Mouse (Mus musculus) layer of hippocampus, adult 2 months (tissue): ENCODE data around the gene Hjurp. TPM values are rescaled to one million over a fixed set of nuclear protein-coding genes. Genes with fewer than 3 reads are reported as not detected.
A peak's percentile ranks its signal among the peaks of the same experiment; 100 is the strongest.

ENCODE experiments used
- DNase-seq, 2 experiments: peaks; one replicate each; pipeline ENCODE4 v3.0.0; 2022; ENCODE audit warnings: low spot score in 2 of 2
- H3K27ac ChIP-seq: fragments of 200-600 bp; 2 replicates; pipeline ENCODE4 v1.8.1; 2022
- H3K4me3 ChIP-seq: fragments of 200-600 bp; 2 replicates; pipeline ENCODE4 v1.8.1; 2022; ENCODE audit warnings: mild to moderate bottlenecking
- CTCF ChIP-seq: fragments of 200-600 bp; conservative IDR thresholded peaks from 2 replicates; pipeline ENCODE4 v1.8.1; 2022; ENCODE audit warnings: antibody characterized with exemption, mild to moderate bottlenecking, moderate library complexity
- long read RNA-seq, 2 experiments: library from polyadenylated mRNA; stranded (forward); transcript quantifications; one replicate each; pipeline ENCODE4 v2.0.0; 2021; ENCODE audit warnings: borderline mapping rate in 2 of 2
- total RNA-seq, 2 experiments: library from RNA; stranded (reverse); gene quantifications; 2 replicates each; pipeline ENCODE4 v1.2.3; 2021

Hjurp gene
- total RNA-seq = 10 to 100 TPM; 31.9 to 35.3 TPM
- long read RNA-seq, experiment 1, full-length matches to known transcripts = 1 of 8 reads
- long read RNA-seq, experiment 1, partial matches to known transcripts = 0 of 8 reads
- long read RNA-seq, experiment 1, other reads (novel, unspliced or antisense) = 7 of 8 reads
- long read RNA-seq, experiment 2, full-length matches to known transcripts = 2 of 9 reads
- long read RNA-seq, experiment 2, partial matches to known transcripts = 1 of 9 reads
- long read RNA-seq, experiment 2, other reads (novel, unspliced or antisense) = 6 of 9 reads

GRCm38 (mm10) chr1:88277098-88277817 lies at the start of gene Hjurp, which contains the start of gene Trpm8:
Gene Hjurp (minus strand): TSS chr1:88277633.
Gene Trpm8 (plus strand): TSS chr1:88277661.
- DNase-seq = peak; percentile 100
- TF ChIP-seq CTCF = peak; percentile 95
- peak within 1 kb of the TSS; percentile 57 for H3K4me3 ChIP-seq
- peak within 1 kb of the TSS; percentile 23 for H3K27ac ChIP-seq

- no peak for TF ChIP-seq CTCF
- Histone ChIP-seq H3K4me3 (no peak overlapping the region), H3K27ac (no peak overlapping the region)
- DNase-seq = no peak
These were observed 45.7 kb upstream of the Hjurp start for GRCm38 (mm10) chr1:88323101-88323500.

- no peak overlapping the region for H3K27ac ChIP-seq
These were observed 44.7 kb upstream of the Hjurp start for GRCm38 (mm10) chr1:88322146-88322545.

GRCm38 (mm10) chr1:88320821-88321395 lies 43.5 kb upstream of the Hjurp start:
- Histone ChIP-seq H3K4me3 (no peak overlapping the region), H3K27ac (no peak overlapping the region)
- DNase-seq = no peak
- no peak for TF ChIP-seq CTCF

More at GRCm38 (mm10) chr1:88322146-88322545, 44.7 kb upstream of the Hjurp start:
- H3K4me3 ChIP-seq = no peak overlapping the region
- no peak for TF ChIP-seq CTCF
- no peak for DNase-seq

GRCm38 (mm10) chr1:88318531-88319060 lies 41.2 kb upstream of the Hjurp start:
- peak in 1 of 2 experiments; percentile 72 for DNase-seq

GRCm38 (mm10) chr1:88317279-88317678 lies 39.8 kb upstream of the Hjurp start:
- no peak for DNase-seq
- Histone ChIP-seq H3K4me3 (no peak overlapping the region), H3K27ac (no peak overlapping the region)
- TF ChIP-seq CTCF = no peak

More at GRCm38 (mm10) chr1:88318531-88319060, 41.2 kb upstream of the Hjurp start:
- Histone ChIP-seq H3K27ac (no peak overlapping the region), H3K4me3 (no peak overlapping the region)
- TF ChIP-seq CTCF = peak; percentile 79

- H3K4me3 ChIP-seq = no peak overlapping the region
- no peak overlapping the region for H3K27ac ChIP-seq
- DNase-seq = no peak
- TF ChIP-seq CTCF = no peak
These were observed 32.9 kb upstream of the Hjurp start for GRCm38 (mm10) chr1:88310349-88310748.

GRCm38 (mm10) chr1:88309905-88310304 lies 32.5 kb upstream of the Hjurp start:
- TF ChIP-seq CTCF = no peak
- DNase-seq = no peak
- Histone ChIP-seq H3K27ac (no peak overlapping the region), H3K4me3 (no peak overlapping the region)

GRCm38 (mm10) chr1:88309020-88309419 lies 31.6 kb upstream of the Hjurp start:
- DNase-seq = no peak
- TF ChIP-seq CTCF = no peak

GRCm38 (mm10) chr1:88307180-88307579 lies 29.7 kb upstream of the Hjurp start:
- no peak overlapping the region for H3K4me3 ChIP-seq
- H3K27ac ChIP-seq = no peak overlapping the region
- DNase-seq = no peak
- no peak for TF ChIP-seq CTCF

More at GRCm38 (mm10) chr1:88309020-88309419, 31.6 kb upstream of the Hjurp start:
- no peak overlapping the region for H3K27ac ChIP-seq
- no peak overlapping the region for H3K4me3 ChIP-seq

GRCm38 (mm10) chr1:88306543-88306942 lies 29.1 kb upstream of the Hjurp start:
- TF ChIP-seq CTCF = no peak

GRCm38 (mm10) chr1:88305018-88305795 lies 27.8 kb upstream of the Hjurp start:
- TF ChIP-seq CTCF = no peak
- DNase-seq = no peak
- Histone ChIP-seq H3K4me3 (no peak overlapping the region), H3K27ac (no peak overlapping the region)

More at GRCm38 (mm10) chr1:88306543-88306942, 29.1 kb upstream of the Hjurp start:
- no peak for DNase-seq
- no peak overlapping the region for H3K4me3 ChIP-seq
- no peak overlapping the region for H3K27ac ChIP-seq
